Mouse (Mus musculus) lung, adult 2 months (tissue): ENCODE measurements at regions not wholly inside any gene's neighbourhood (a gene's known extent, or its start where the extent isn't known, plus 50 kb on each side); places are given as distances from the start of the nearest gene placed in this dataset.
"Not testable (repeated sequence)": the region's sequence is repeated elsewhere in the genome, so short reads cannot be mapped to it uniquely, and the experiment has no call there.

Experiments used
- CTCF ChIP-seq: fragments of 200-500 bp; IDR thresholded peaks from 2 replicates; pipeline ENCODE4 v1.5.1; 2011; ENCODE audit warnings: mild to moderate bottlenecking, low read length, control low read depth; ENCODE audit not compliant: insufficient read depth
- POLR2A ChIP-seq: fragments of 200-500 bp; IDR thresholded peaks from 2 replicates; pipeline ENCODE4 v1.6.1; 2011; ENCODE audit warnings: low read depth, mild to moderate bottlenecking, control low read depth, low read length, borderline replicate concordance; ENCODE audit errors: extremely low read depth

GRCm38 (mm10) chr12:15456369-15456768, 360.4 kb downstream of the Trib2 start:
- TF ChIP-seq POLR2A, CTCF: not testable (repeated sequence)
